Mouse (Mus musculus) CD4-positive helper T cell, adult 2 months (primary cell): ENCODE data around the gene Ndfip2.

Experiments
- DNase-seq: peaks from one replicate; pipeline ENCODE4 v3.0.0-alpha.2; 2012; ENCODE audit warnings: low read depth, missing footprints, low spot score

The Ndfip2 gene

DNA sequence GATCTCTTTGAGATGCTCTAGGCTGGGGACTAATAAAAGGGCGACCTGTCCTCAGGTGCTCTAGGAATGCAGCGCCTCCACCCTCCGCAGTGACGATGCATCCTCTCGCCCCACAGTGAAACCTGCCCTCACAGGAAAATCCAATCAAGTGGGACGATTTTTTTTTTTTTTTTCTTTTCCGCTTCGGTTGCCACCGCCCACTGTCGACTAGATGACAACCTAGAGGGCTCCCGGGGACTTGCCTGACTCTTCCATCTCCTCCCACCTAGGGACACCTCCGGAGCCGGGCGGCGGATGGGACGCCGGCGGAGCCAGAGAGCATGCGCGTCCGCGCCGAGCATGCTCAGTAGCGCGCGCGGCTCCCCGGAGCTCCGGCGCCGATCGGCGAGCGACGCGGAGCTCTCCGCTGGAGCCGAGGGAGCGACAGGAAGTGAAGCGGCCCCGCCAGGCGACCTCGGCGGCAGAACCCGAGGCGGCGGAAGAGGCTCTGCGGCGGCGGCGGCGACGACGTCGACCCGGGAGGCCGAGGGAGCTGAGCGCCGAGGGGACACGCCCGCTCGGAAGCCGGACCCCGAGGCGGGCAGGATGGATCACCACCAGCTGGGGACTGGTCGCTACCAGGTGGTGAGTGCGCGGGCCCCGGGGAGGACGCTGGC is at the start of gene Ndfip2:
Ndfip2 (plus strand) TSS at position 195 of the 656 bp plus-strand sequence.
- DNase-seq, result peak; percentile 94

DNA sequence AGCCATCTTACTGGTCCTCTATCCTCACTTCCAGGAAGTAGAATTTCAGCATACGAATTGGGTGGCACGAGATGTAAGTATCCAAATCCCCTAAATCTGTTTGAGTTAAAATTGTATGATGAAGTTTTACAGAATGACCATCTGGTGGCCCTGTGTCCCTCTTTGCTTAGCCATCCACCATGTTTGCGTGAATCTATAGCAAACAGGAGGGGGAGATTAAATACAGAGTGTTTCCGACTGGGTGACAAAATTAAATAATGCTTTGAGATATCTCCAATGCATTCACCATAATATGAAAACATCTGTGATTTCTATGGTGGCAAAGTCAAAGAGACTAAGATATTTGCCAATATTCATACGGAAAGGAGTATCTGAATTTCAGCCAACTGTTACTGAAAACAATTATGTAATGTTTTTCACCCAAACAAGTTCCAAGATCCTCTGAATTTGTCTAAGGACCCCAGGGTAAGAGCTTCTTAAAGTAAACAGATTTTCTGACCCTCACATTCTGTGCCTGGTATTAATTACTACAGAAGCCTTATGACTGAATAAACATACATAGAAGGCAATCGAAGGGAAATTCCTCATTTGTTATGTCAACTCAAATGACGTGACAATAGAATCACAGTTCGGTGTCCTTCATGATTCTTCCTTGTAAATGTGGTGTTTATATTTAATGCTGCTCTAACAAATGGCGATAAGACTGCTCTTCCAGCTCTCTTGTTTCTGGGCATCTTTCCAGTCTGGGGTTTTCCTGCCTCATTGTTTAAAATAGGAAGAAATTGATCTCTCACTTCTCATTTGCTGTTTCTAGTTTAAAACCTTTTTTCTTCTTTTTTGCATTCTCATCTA is 38.6 kb upstream of the Ndfip2 start:
- DNase-seq, result no peak

DNA sequence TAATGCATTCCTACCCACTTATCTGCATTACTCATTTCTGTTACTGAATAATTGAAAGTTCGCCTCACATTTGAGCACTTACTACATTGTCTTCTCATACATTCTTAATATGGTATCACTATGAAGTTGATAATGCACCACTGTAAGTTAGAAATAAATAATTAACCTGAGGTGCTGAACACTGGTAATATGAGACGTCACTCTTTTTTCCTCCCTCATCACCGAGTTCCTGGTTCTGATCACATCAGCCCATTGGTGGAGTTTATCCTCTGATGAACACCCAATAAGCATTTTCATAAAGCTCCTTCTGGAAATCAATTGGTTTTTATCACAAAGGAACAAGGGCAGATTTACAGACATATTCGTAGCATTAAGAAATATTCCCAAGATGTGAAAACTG is 36.1 kb upstream of the Ndfip2 start:
- DNase-seq, result no peak

DNA sequence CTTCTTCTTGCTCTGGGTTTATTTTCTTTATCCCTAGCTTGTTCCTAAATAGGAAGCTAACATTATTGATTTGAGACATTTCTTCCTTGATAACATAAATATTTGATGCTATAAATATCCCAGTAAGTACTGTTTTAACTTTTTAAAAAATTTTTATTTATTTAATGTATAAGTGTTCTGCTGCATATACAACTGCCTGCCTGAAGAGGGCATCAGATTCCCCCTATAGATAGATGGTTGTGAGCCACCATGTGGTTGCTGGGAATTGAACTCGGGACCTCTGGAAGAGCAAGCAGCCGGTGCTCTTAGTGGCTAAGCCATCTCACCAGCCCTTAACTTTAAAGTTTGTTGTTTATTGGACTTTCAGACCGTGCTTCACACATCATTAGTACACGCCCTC is 32.6 kb upstream of the Ndfip2 start:
- no peak for DNase-seq

DNA sequence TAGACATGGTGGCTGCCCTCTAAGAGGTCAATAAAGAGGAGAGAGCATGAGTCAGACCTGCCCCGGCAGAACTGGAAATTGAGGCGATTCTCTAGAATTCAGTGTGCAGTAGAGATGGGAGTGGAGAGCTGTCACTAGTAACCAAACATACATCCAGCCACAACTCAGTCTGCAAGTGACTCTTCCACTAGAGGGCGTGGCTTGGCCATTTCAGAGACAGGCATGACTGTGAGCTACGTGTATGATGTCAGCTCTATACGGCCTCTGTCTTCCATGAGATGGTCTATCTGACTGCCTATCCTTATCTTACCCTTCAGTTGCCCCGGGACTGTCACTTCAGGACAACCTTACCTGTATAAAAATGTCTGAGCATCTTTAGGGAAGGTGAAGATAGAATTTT is 26.0 kb upstream of the Ndfip2 start:
- peak; percentile 63 for DNase-seq

DNA sequence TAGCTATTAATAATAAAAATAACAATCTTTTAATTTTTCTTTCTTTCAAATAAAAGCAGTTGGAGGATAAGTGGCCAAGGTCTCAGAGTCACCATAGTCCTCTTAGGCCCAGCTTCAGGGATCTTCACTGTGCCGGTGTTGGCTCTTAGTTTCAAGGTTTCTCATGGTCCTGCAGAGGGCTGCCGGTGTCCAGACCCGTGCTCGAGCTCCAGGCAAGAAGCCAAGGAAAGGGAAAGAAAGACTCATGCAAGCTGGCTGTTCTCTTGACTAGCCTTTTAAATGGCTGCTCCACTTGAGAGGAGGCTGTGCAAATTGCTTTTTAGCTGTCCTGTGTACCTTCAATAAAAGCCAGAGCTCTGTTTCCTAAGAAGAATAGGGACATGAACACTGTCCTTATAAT is 21.8 kb upstream of the Ndfip2 start:
- no peak for DNase-seq

DNA sequence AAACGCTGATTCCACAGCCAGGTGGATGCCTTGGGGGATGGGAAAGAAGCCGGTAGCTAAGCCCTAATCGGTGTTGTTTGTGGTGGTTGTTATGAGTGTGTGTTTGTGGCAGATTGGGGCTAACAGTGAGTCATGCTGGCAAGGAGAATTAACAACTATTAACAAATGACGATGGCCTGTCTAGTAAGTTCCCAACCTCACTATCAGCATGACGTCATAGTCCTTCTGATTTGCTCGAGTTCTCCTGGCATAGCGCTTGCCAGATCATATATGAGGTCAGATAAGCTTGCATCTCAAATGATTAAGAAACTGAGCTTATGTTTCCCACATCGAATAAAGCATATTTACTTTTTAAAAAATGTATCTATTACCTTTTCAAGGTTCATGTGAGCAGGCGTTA is 20.6 kb upstream of the Ndfip2 start:
- DNase-seq, result no peak

DNA sequence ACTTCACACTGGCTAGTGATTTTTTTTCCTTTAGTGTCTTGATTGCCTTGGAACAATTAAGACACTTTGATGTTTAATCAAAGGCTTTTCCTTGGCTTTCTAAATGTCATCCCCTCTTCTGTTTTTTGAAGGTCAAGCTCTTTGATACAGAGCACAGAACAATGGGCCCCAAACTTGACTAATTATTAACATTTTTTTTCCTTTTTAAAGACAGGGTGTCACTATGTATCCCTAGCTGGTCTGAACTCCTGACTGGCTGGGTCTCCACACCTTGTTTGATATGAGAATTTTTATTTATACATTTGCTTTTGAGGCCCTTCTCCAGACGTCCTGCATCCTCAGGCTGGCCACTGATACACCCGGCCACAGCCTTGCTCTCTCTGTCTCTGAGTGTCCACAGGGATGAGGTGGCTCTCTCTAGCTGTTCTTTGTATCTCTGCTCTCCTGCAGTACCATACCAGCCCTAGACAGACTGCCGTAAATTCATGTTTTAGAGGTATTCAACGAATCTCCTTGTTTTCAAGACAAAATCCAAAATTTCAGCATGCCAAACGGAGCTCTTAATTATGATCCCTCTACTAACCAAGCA is 19.8 kb upstream of the Ndfip2 start:
- DNase-seq, result no peak

DNA sequence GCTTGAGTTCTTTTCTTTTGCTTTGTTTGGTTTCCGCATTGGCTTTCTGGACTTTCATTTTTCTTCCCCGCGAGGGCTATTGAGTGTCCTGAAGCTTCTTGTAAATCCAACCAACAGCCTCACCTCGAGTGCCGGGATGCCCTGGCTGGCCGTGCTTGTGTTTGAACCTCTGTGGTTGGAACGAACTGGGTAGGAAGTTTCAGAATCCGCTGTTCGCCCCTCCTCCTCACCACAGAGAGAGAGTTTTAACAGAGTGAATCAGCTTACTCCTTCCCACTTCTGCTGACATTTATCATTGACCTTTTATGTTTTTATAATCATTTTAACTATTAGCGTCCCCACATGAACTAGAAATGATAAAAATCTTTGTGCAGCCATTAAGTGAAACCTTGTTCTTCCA is 18.3 kb upstream of the Ndfip2 start:
- peak; percentile 12 for DNase-seq

DNA sequence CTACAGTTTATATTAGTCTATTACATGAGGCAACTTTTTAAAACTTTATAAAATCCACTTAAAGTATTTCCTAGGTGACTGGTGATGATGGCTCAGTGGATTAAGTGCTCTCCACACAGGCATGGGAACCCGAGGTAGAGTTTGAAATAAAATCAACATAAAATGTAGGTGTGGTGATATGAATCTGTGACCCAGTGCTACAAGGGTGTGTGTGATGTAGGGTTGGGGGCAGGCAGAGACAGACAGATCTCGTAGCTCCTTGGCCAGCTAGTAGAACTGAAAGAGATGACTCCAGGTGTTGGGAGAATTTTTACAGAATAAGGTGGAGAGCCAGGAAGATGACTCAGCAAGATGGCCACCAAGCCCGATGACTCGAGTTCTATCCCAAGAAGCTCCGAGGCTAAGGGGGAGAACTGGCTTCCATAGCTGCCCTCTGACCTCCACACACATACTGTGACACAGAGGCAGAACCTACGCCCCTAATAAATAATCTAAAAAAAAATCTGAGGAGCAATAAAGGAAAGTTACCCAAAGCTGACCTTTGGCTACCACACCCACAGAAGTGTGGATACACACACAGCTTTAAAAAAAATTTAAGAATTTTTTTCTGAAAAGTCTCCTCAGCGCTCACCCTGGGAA is 14.4 kb upstream of the Ndfip2 start:
- DNase-seq, result no peak

DNA sequence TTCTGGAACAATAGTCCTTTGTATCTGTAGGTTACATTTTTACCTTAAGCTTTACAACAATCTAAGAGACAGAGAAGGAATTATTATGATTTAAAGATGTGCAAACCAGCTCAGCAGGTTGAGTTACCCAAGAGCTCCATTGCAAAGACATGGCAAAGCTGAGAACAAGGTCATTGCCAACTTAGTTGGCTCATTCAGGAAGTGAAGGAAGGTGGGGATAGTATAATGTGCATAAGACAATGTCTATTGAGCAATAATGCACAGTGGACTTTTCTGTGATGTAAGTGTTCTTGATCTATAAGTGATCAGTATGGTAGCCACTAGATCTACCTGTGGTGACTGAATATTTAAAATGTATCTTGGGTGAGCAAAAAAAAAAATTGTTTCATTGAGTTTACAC is 7.3 kb upstream of the Ndfip2 start:
- DNase-seq, result no peak

DNA sequence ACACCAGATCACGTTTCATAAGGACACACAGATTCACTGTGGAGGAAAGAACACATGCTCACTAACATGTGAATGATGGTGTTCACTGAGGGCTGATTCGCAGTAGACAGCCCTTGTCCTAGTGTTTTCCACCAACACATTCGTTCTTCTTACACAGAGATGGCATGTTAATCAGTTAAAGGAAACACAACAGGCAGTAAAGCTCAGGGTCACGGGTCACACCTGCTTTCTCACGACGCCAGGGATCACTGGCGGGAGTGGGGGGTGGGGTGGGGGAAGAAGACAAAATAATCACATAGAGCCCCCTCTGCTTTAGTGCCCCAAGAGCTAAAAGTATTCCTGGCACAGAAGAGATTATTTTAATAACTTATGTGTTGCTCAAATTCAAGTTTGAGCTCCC is 5.1 kb upstream of the Ndfip2 start:
- DNase-seq, result no peak

DNA sequence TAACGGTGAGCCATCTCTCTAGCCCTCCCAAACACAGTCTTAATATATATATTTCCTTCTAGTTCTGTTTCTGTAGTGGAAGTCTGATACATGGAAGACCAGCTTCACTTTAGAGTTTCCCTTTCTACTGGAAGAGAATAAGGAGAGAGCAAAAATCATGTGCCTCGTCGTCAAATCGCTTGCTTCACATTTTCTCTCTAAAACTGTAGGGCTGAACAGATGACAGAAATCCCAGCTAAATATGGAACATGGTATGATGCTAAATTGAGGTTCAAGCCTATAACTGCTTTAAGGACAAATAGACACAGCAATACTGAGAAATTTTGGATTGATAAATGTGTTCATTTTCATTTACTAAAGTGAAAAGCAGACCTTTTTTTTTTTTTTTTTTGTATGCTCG is 4.0 kb upstream of the Ndfip2 start:
- no peak for DNase-seq

DNA sequence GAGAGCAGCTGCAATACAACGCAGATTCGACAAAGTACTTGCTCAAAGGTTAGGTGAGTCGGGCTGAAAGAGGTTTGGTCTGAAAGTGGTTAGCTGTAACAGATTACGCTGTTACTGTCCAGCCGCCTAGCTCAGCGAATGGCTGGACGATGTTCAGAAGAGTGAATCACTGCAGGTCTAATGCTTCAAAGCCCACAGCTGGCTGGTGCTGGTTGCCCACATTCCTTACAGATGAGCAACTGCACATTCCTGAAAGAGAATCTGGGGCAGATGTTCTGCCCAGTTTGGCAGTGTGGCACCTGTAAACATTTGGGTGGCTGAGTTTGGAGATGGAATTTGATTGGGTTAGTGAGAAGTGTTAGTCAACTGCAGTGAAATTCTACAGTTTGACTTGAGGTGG is 2.8 kb upstream of the Ndfip2 start:
- DNase-seq, result no peak

DNA sequence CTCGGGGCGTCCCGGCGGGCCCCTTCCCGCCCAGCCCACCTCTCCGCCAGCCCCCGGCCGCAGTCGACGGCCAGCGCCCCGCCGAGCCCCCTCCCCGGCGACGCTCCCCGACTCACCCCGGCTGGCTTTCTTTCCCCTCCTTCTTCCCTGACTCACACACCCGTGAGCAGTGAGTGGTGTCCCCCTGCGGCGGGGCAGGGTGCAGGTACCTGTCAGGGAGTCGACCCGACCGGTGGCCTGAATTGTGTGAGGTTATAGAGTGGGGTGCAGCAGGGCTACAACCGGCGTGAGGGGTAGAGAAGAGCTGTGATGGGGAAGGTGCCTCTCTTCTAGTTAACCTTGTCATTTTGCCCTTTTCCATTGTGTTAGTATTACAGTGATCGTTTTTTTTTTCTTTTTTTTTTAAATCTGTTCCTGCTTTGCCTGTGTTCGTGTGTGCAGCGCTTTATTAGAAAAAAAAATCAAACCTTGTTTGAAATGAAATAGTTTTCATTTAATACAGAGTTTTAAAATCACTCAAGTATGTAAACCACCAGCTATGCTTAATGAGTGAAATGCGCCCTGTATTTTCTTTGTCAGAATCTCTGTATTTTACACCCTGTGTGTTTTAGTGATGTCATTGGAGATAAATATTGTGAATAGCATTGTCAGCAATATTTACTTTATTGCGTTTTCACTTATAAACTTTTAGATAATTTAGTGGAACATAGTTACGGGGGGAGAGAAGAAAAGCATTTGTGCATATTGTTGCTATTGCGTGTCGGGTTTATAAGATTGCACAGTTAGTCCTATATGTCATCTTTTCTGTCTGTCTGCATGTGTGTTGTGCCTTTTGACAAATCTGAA is 885 bp downstream of the Ndfip2 start:
- DNase-seq, result no peak

DNA sequence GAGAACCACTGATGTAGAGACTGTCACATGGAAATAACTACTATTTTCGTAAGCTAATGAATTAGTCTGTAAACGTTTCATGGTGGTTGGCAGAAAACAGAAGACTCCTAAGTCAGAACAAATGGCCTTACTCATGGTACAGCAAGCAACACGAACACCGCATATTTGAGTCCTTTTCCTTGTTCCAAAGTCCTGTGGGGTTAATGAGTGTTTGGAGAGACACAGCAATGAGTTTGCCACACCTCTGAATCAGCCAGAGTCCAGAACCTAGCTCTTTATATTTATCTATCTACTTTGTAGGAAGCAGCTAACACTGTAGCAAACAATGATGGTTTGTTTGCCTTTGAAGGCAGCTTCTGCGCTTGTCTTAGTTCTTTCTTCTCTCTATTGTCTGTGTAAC is 4.5 kb downstream of the Ndfip2 start:
- no peak for DNase-seq

DNA sequence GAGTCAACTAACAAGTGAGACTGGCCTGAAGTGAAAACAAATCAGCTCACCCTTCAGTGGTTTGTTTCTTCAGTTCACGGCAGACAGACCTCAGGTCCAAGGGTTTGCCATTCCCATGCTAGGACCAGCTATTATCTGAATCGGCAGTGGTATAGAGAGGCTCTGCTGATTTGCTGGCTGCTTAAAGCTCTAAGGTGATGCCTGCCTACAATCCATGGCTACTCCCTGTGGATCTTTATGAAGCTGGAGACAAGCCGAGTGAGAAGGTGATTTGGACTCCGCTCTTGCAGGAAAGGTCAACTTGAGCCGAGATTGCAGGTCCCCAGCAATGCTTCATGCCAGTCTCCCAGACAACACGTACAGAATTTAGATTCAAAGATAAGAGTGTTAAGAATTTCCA is 8.7 kb downstream of the Ndfip2 start:
- DNase-seq, result no peak

DNA sequence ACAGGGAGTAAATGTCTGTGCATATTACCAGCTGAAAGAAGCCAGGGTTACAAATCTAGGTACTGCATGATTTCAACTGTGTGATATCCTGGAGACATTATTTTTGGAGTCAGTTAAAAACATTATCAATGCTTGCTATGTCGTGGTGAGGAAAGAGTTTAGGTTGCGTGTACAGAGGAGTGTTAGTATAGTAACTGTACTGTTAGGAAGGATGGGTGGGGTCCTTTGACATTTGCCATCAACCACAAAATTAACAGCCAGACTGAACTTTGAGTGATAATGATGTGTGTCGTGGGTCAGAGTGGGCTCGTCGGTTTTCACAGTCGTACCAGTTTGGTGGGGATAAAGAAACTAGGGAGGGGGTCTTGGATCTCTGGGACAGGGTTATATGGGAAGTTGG is 13.7 kb downstream of the Ndfip2 start:
- no peak for DNase-seq

DNA sequence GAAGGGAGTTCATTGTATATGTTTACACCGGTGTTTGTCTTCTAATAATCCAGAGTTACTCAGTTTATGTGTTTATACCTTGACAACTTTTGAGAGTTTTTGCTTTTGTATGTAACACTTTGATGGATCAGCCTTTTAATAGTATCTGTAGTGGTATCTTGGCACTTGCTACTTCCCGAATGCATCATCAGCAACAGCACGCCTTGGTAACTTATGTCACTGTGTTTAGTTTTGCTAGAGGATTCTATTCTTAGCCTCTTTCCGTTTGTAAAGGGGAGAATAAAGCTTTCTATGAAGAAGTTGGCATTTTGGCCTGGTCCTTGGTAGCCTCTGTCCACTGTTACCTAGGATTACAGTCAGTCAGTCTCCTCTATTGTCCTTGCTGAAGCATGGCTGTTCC is 14.2 kb downstream of the Ndfip2 start:
- DNase-seq, result no peak

DNA sequence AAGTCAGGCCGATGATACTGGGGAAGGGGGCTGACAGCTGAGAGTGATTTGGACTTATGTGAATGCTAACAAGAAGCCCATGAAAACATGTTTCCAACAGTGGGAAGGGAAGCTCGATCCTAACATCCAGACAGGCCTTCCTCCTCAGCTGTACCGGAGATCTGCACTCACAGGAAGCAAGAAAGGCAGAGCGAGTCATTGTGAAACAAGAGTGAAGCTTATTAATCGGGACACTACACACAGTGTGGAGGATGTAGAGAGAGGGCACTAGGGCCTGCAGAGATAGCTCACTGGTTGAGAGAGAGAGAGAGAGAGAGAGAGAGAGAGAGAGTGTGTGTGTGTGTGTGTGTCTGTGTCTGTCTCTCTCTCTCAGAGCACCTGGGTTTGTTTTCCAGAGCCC is 16.8 kb downstream of the Ndfip2 start:
- DNase-seq, result no peak

DNA sequence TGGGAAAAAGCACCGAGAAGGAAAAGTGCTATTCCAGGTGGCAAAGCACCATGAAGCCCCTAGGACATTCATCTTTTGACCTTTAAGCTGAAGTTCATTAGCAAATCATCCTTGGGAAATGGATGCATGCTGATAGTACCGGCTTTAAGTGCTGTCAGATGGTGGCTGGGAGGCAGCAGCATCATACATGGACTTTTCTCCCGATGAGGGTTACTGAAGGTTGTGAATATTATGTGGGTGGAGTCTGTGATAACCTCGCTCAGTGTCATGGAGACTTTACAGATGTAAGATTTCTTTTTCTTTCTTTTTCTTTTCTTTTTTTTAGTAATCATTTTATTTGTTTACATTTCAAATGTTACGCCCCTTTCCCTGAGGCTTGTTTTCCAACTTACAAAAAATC is 18.9 kb downstream of the Ndfip2 start:
- DNase-seq, result no peak

DNA sequence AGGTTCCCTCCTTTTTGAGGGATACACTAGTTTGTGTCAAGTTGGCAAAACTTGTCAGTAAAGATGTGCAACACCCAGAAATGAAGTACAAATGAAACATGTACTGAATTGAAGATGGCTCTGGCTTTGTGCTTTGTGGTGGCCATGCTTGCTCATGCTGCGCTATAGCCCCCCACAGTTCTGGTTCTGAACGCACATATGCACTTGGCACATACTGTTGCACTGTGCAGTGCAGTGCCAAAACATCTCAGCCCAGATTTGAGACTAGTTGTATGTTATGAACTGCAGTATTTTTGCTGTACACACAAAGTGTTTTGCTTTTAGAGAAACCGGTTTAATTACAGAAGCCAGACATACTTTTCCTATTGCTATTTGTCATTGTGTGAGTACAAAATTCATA is 25.7 kb downstream of the Ndfip2 start:
- no peak for DNase-seq
